Mouse (Mus musculus) thymus, adult 2 months (tissue): ENCODE data around the gene Gm49510. TPM values are rescaled to one million over a fixed set of nuclear protein-coding genes. Genes with fewer than 3 reads are reported as not detected.
A peak's percentile ranks its signal among the peaks of the same experiment; 100 is the strongest.

Experiments
- DNase-seq: peaks from one replicate; pipeline ENCODE4 v3.0.0; 2021
- H3K27ac ChIP-seq: fragments of 200-500 bp; 2 replicates; pipeline ENCODE4 v1.5.1; 2012; ENCODE audit warnings: low read length, control low read depth; ENCODE audit not compliant: control insufficient read depth, insufficient read depth
- H3K27me3 ChIP-seq: fragments of 200-500 bp; 2 replicates; pipeline ENCODE4 v1.6.1; 2012; ENCODE audit warnings: mild to moderate bottlenecking, low read length, moderate library complexity, mixed read lengths; ENCODE audit not compliant: control insufficient read depth, insufficient read depth
- H3K36me3 ChIP-seq: fragments of 200-500 bp; 2 replicates; pipeline ENCODE4 v1.6.1; 2012; ENCODE audit warnings: mild to moderate bottlenecking, low read length, moderate library complexity; ENCODE audit not compliant: control insufficient read depth, insufficient read depth
- H3K4me1 ChIP-seq: fragments of 200-500 bp; replicated peaks from 2 replicates; pipeline ENCODE4 v1.6.1; 2012; ENCODE audit warnings: low read length; ENCODE audit not compliant: control insufficient read depth, insufficient read depth
- H3K4me3 ChIP-seq: fragments of 200-500 bp; 2 replicates; pipeline ENCODE4 v1.5.1; 2012; ENCODE audit warnings: mild to moderate bottlenecking, low read length, control low read depth, moderate library complexity; ENCODE audit not compliant: control insufficient read depth, insufficient read depth
- CTCF ChIP-seq: fragments of 200-500 bp; IDR thresholded peaks from 2 replicates; pipeline ENCODE4 v1.5.1; 2012; ENCODE audit warnings: mild to moderate bottlenecking, control low read depth, low read length, moderate library complexity, borderline replicate concordance; ENCODE audit not compliant: control insufficient read depth, poor library complexity, insufficient read depth; ENCODE audit errors: extremely low read depth
- POLR2A ChIP-seq: fragments of 200-500 bp; IDR thresholded peaks from 2 replicates; pipeline ENCODE4 v1.6.1; 2012; ENCODE audit warnings: mild to moderate bottlenecking, low read length, control low read depth, moderate library complexity; ENCODE audit not compliant: control insufficient read depth, poor library complexity, insufficient read depth; ENCODE audit errors: extremely low read depth
- WGBS: fragments of 180-500 bp; shearing (Covaris S2); methylation state at CpG from one replicate; pipeline ENCODE4 v1.1.7; 2018; 5-methylcytosine and 5-hydroxymethylcytosine counted together
- polyA plus RNA-seq: library from polyadenylated mRNA; depleted of rRNA; stranded (reverse); fragments of >200 nt; gene quantifications from 2 replicates; pipeline ENCODE4 v1.2.3, GENCODE M21; 2012

Gene Gm49510
- polyA plus RNA-seq, 1 experiment: 0.08 TPM

DNA sequence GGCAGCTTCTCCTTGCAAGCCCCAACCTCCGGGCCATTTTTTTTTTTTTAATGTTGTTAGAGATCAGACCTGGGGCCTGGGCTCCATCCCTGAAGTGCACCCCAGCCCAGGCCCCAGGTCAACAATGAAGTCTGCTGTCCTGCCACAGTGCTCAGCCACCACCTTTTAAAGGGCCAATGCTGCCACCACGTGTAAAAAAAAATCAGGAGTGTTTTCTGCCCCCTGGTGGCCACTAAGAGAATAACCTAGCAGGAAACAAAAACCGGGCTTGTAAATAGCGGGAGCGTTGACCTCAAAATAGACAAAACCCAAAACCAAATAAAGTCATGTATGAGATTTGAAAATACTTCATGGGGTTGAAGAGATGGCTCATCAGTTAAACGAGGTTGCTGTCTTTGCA is 29.7 kb upstream of the Gm49510 start:
- no peaks in the 10 kb centered on the region for H3K27me3 ChIP-seq
- no peak overlapping the region for H3K4me3 ChIP-seq
- DNase-seq: peak; percentile 39
- TF ChIP-seq CTCF (peak; percentile 67; the same call in 1 of the 2 replicates), POLR2A (no peak)
- no peaks in the 10 kb centered on the region for H3K36me3 ChIP-seq
- no peaks in the 10 kb centered on the region for H3K4me1 ChIP-seq
- H3K27ac ChIP-seq: no peak overlapping the region
- WGBS: 12% methylated on average over 6 of the region's 6 CpGs

DNA sequence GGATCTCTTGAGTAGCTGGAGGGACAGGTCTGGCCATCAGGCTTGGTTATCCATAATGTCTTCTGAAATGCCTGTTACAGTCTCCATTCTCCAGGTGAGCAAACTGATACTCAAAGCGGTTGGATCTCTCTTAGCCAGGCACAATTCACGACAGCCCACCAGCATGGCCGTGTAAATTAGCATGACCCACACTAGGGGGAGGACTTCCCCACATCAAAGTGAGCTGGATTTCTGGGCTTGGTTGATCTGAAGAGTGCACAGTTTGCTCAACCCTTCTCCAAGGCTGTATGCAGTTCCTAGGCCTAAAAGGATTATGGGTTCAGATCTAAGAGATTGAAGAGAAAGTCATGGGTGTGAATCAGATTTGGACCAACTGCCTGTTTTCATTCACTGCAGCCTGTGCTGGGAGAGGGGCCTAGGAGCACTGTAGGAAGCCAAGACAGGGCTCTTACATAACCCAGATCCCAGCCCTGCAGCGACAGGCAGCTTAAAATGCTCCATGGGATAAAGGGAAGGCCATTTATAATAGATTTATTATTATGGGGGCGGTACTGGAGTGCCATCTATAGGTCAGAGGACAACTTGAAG is 27.4 kb upstream of the Gm49510 start:
- Histone ChIP-seq H3K36me3 (no peaks in the 10 kb centered on the region), H3K4me1 (peaks cover 6% of the 10 kb centered on the region), H3K27me3 (no peaks in the 10 kb centered on the region), H3K4me3 (no peak overlapping the region), H3K27ac (no peak overlapping the region)
- no peak for DNase-seq
- 55% methylated on average over 5 of the region's 5 CpGs for WGBS
- TF ChIP-seq POLR2A (no peak), CTCF (no peak)

DNA sequence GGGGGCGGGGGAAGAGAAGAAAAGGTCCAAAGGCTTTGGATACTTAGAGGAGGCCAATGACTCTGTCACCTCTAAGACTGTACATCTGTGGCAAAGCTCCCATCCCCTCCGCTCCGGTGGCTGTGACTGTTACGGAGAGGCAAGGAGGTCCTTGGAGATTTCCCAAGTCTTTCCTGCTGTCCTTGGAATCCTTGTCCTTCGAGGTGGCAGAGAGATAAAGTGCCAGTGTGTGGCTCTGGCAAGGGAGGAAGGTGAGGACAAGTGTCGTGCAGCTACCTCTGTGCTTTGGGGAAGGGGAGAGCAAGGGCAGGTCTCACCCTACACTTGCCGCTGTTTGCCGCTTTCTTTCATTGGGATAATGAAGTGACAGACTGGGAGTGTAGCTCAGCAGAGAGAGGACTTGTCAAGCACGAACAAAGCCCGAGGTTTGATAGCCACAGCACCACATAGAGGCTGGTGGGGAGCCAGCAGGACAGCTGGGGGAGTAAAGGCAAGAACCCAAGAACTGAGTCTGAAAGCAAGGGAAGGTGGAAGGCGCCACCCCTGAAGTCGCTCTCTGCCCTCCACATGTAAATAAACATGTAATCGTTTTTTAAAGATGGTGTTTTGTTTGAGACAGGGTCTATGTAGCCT is 25.5 kb upstream of the Gm49510 start:
- no peak overlapping the region for H3K4me3 ChIP-seq
- no peaks in the 10 kb centered on the region for H3K27me3 ChIP-seq
- H3K4me1 ChIP-seq: peaks cover 13% of the 10 kb centered on the region
- TF ChIP-seq POLR2A (no peak), CTCF (no peak)
- H3K27ac ChIP-seq: no peak overlapping the region
- WGBS: 83% methylated on average over 13 of the region's 13 CpGs
- H3K36me3 ChIP-seq: no peaks in the 10 kb centered on the region
- no peak for DNase-seq

DNA sequence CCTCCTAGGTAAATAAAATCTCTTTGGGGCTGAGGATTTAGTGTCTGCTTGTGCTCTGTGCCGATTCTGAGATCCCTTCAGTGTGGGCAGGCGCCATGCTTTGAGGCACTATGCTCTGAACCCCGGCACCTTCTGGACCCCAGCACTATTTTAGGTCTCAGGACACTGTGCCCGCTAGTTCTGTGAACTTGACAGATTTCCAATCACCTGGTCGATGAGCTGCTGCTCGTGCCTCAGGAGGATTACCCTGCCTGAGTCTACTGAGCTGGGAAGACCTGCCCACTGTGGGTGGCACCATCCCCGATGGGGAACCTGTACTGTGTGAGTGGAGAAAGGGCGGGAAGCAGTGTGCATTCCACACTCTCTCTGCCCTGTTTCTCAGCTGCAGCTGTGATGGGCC is 24.5 kb upstream of the Gm49510 start:
- peaks cover 20% of the 10 kb centered on the region for H3K4me1 ChIP-seq
- TF ChIP-seq CTCF: no peak
- no peak for TF ChIP-seq POLR2A
- no peaks in the 10 kb centered on the region for H3K36me3 ChIP-seq
- H3K27ac ChIP-seq: no peak overlapping the region
- WGBS: 86% methylated on average over 8 of the region's 8 CpGs
- H3K4me3 ChIP-seq: no peak overlapping the region
- no peaks in the 10 kb centered on the region for H3K27me3 ChIP-seq
- DNase-seq: no peak

DNA sequence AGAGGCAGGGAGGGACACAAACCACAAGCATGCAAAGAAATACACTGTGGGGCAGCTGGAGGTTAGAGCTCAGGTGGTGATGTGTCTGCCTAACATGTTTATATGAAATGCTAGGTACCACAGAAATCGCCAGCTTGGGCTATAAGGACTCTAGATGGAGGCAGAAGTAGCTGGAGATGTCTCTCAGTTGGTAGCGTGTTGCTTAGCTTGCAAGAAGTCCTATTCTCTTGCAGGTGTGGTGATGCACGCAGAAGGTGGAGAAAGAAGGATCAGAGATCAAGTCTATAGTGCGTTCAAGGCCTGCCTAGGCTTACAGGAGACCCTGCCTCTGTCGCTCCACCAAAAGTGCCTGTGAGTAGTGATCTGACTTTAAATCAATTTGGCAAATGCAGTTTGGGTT is 23.9 kb upstream of the Gm49510 start:
- H3K27me3 ChIP-seq: no peaks in the 10 kb centered on the region
- no peak for DNase-seq
- no peak overlapping the region for H3K4me3 ChIP-seq
- H3K27ac ChIP-seq: no peak overlapping the region
- TF ChIP-seq CTCF: no peak
- H3K36me3 ChIP-seq: no peaks in the 10 kb centered on the region
- WGBS: 83% methylated on average over 5 of the region's 5 CpGs
- peaks cover 20% of the 10 kb centered on the region for H3K4me1 ChIP-seq

GRCm38 (mm10) chr15:78876258-78876696 is 23.2 kb upstream of the Gm49510 start:
- peak; percentile 82; the same call in 1 of the 2 replicates for TF ChIP-seq CTCF
- TF ChIP-seq POLR2A: no peak
- DNase-seq: peak; percentile 74
- peaks cover 20% of the 10 kb centered on the region for H3K4me1 ChIP-seq
- peak overlapping the region; percentile 22 for H3K4me3 ChIP-seq
- no peaks in the 10 kb centered on the region for H3K27me3 ChIP-seq
- no peaks in the 10 kb centered on the region for H3K36me3 ChIP-seq
- WGBS: 4% methylated on average over 17 of the region's 17 CpGs
- no peak overlapping the region; the same call in 1 of the 2 replicates for H3K27ac ChIP-seq
